Mouse (Mus musculus): ENCODE data around the gene Napsa. TPM values are rescaled to one million over a fixed set of nuclear protein-coding genes. Genes with fewer than 3 reads are reported as not detected.

Gene Napsa
- polyA plus RNA-seq, 1 experiment from 2014 or later, result 4.7 TPM

DNA sequence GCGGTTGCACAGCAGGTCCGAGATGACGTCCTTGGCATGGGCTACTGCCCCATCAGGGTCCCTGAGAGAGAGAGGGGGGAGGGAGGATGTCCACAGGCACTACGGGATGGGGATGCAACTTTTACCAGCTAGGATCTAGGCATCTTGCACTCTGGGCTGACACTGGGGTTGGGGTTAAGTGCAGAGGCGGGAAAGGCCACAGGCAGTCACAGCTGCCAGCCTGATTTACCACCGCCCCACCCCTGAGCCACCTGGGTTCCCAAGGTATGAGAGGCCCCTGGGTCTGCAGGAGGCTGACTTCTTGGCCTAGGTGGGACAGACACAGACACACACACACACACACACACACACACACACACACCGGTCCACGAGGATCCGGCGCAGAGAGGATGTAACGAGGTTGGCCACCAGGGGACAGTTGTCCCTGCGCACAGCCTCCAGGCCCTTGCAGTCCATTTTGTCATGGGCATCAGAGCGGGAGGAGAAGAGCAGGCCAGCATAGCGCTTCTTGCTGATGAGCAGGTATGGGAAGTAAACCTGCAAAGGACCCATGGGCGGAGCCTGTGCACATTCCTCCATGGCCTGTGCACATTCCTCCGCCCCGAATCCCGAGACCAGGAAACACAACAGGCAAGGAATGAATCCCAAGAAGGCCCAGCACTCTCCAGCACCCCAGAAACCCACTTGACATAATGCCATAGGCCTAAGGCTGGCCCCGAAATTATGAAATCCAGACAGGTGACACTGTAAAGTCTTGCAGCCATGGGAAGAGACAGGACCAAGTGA, 37.3 kb upstream of the Napsa start:
- no peaks in the 10 kb centered on the region for H3K9me3 ChIP-seq (ENCODE audit: low read depth, low read length)
- peak; percentile 49 for TF ChIP-seq CTCF (IDR thresholded peaks at IDR 0.05; ENCODE audit: low read depth)
- no peaks in the 10 kb centered on the region for H3K4me1 ChIP-seq (ENCODE audit: insufficient read depth)
- no peak for DNase-seq
- no peak overlapping the region for H3K9ac ChIP-seq
- no peaks in the 10 kb centered on the region for H3K27me3 ChIP-seq (ENCODE audit: insufficient read depth, low read length)
- ATAC-seq (ENCODE audit: insufficient read depth), result no peak
- no peak overlapping the region for H3K4me2 ChIP-seq
- H3K4me3 ChIP-seq (ENCODE audit: low read depth, low read length), result no peak overlapping the region
- H3K36me3 ChIP-seq (ENCODE audit: insufficient read depth), result peaks cover 74% of the 10 kb centered on the region
- WGBS, result 80% methylated on average over 19 of the region's 19 CpGs
- no peak overlapping the region for H3K27ac ChIP-seq (ENCODE audit: low read depth)

DNA sequence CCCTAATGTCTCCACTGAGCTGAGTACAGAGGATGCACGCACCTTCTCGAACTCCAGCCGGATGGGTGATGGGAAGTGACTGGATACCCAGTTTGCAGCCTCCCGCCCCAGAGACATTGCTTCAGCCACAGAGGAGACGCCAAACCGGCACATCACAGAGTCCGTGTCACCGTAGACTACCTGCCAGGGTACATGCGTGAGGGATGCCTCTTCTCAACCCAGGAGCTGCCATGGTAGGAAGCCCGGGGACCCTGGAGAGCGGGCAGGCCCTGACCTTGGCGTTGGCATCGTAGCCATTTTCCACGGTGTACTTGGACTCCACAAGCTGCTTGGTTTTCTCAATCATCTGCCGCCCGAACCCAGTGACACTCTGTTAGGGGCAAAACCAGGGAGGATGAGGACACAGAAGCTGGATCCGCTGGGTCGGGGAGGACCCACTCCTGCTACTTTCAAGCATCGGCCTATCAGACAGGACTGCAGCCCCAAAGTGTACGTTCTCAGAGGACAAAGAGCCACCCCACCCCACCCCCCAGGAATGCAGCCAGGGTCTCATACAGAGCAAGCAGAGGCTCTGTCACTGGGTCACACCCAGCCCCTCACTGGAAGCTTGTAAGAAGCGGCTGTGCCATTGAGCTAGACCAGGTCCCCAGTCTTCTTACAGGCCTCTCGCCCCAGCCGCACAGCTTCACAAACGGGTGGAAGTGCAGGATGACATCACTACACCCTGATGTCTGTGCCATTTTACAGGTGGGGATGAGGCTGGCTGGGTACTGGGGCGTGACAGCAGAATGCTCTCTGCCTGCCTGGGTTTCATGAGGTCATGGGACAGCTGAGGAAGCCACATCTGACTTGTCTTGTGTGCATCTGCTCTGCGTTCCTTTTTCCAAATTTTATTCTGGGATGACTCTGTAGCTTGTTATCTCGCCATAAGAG, 36.3 kb upstream of the Napsa start:
- no peak for TF ChIP-seq CTCF (IDR thresholded peaks at IDR 0.05; ENCODE audit: low read depth)
- Histone ChIP-seq H3K9me3 (ENCODE audit: low read depth, low read length) (no peaks in the 10 kb centered on the region), H3K27ac (ENCODE audit: low read depth) (no peak overlapping the region), H3K4me3 (ENCODE audit: low read depth, low read length) (no peak overlapping the region), H3K4me2 (no peak overlapping the region), H3K27me3 (ENCODE audit: insufficient read depth, low read length) (no peaks in the 10 kb centered on the region), H3K36me3 (ENCODE audit: insufficient read depth) (peaks cover 85% of the 10 kb centered on the region), H3K9ac (no peak overlapping the region), H3K4me1 (ENCODE audit: insufficient read depth) (no peaks in the 10 kb centered on the region)
- DNase-seq (no peak), ATAC-seq (ENCODE audit: insufficient read depth) (no peak)
- WGBS, result 92% methylated on average over 27 of the region's 27 CpGs

GRCm38 (mm10) chr7:44536590-44536968, 35.6 kb upstream of the Napsa start:
- no peak overlapping the region for H3K4me3 ChIP-seq (ENCODE audit: low read depth, low read length)
- no peak for TF ChIP-seq CTCF (IDR thresholded peaks at IDR 0.05; ENCODE audit: low read depth)
- whole genome bisulfite sequencing, result 88% methylated on average over 6 of the region's 6 CpGs
- ATAC-seq (ENCODE audit: insufficient read depth) (no peak), DNase-seq (no peak)
- no peak overlapping the region for H3K27ac ChIP-seq (ENCODE audit: low read depth)
- H3K9ac ChIP-seq, result no peak overlapping the region
- no peaks in the 10 kb centered on the region for H3K4me1 ChIP-seq (ENCODE audit: insufficient read depth)
- peaks cover 92% of the 10 kb centered on the region for H3K36me3 ChIP-seq (ENCODE audit: insufficient read depth)
- H3K9me3 ChIP-seq (ENCODE audit: low read depth, low read length), result no peaks in the 10 kb centered on the region
- no peak overlapping the region for H3K4me2 ChIP-seq
- no peaks in the 10 kb centered on the region for H3K27me3 ChIP-seq (ENCODE audit: insufficient read depth, low read length)

DNA sequence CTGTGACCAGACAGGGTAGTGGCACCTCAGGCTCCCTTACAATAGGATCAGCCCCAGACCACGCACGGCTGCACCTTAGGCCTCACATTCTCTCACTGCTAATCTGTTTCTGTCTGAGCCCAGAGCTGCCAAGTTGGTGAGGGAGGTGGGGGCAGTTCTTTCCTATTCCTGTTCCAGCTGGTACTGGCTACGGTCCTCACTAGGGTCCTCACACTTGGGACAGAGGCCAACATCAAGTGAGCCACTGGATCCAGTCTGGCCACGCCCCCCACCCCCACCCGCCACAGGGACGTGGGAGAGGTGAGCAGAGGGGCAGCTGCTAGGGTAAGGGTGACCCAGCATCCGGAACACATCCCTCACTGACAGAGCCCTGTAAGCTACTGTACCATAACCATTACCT, 35.2 kb upstream of the Napsa start:
- no peaks in the 10 kb centered on the region for H3K27me3 ChIP-seq (ENCODE audit: insufficient read depth, low read length)

GRCm38 (mm10) chr7:44537496-44537895, 34.7 kb upstream of the Napsa start:
- H3K27ac ChIP-seq (ENCODE audit: low read depth), result no peak overlapping the region
- no peaks in the 10 kb centered on the region for H3K9me3 ChIP-seq (ENCODE audit: low read depth, low read length)
- H3K36me3 ChIP-seq (ENCODE audit: insufficient read depth), result peaks cover 97% of the 10 kb centered on the region
- ATAC-seq (ENCODE audit: insufficient read depth), result no peak
- WGBS, result 92% methylated on average over 13 of the region's 13 CpGs
- no peak for DNase-seq
- H3K27me3 ChIP-seq (ENCODE audit: insufficient read depth, low read length), result no peaks in the 10 kb centered on the region
- TF ChIP-seq CTCF (IDR thresholded peaks at IDR 0.05; ENCODE audit: low read depth), result no peak
- no peaks in the 10 kb centered on the region for H3K4me1 ChIP-seq (ENCODE audit: insufficient read depth)
- no peak overlapping the region for H3K4me2 ChIP-seq
- H3K9ac ChIP-seq, result no peak overlapping the region
- H3K4me3 ChIP-seq (ENCODE audit: low read depth, low read length), result no peak overlapping the region

More for the DNA sequence above, 35.2 kb upstream of the Napsa start:
- Histone ChIP-seq H3K4me3 (ENCODE audit: low read depth, low read length) (no peak overlapping the region), H3K27ac (ENCODE audit: low read depth) (no peak overlapping the region), H3K9me3 (ENCODE audit: low read depth, low read length) (no peaks in the 10 kb centered on the region), H3K4me2 (no peak overlapping the region), H3K9ac (no peak overlapping the region), H3K36me3 (ENCODE audit: insufficient read depth) (peaks cover 96% of the 10 kb centered on the region), H3K4me1 (ENCODE audit: insufficient read depth) (no peaks in the 10 kb centered on the region)
- ATAC-seq (ENCODE audit: insufficient read depth) (no peak), DNase-seq (no peak)
- TF ChIP-seq CTCF (IDR thresholded peaks at IDR 0.05; ENCODE audit: low read depth), result no peak
- WGBS, result 70% methylated on average over 7 of the region's 7 CpGs

GRCm38 (mm10) chr7:44538756-44539624, 33.2 kb upstream of the Napsa start:
- no peak for ATAC-seq (ENCODE audit: insufficient read depth)
- Histone ChIP-seq H3K9me3 (ENCODE audit: low read depth, low read length) (no peaks in the 10 kb centered on the region), H3K4me2 (no peak overlapping the region), H3K27me3 (ENCODE audit: insufficient read depth, low read length) (no peaks in the 10 kb centered on the region), H3K9ac (no peak overlapping the region), H3K36me3 (ENCODE audit: insufficient read depth) (peaks cover 92% of the 10 kb centered on the region), H3K4me3 (ENCODE audit: low read depth, low read length) (no peak overlapping the region), H3K27ac (ENCODE audit: low read depth) (no peak overlapping the region), H3K4me1 (ENCODE audit: insufficient read depth) (no peaks in the 10 kb centered on the region)
- no peak for TF ChIP-seq CTCF (IDR thresholded peaks at IDR 0.05; ENCODE audit: low read depth)
- 90% methylated on average over 41 of the region's 41 CpGs for WGBS
- no peak for DNase-seq
